Mouse (Mus musculus) G1E (cell line): ENCODE measurements around the gene Fthl17b. TPM values are rescaled to one million over a fixed set of nuclear protein-coding genes. Genes with fewer than 3 reads are reported as not detected.

Source experiments
- ATAC-seq: 2 replicates; pipeline ENCODE4 v1.8.0; 2016; ENCODE audit warnings: mild to moderate bottlenecking; ENCODE audit not compliant: insufficient number of reproducible peaks, poor library complexity, low FRiP score, severe bottlenecking; ENCODE audit errors: extremely low read depth
- DNase-seq: peaks from one replicate; pipeline ENCODE4 v3.0.0; 2012; ENCODE audit warnings: low spot score
- H3K27me3 ChIP-seq: 2 replicates; pipeline ENCODE4 v1.6.1; 2012; ENCODE audit warnings: mild to moderate bottlenecking, low read length, inconsistent platforms; ENCODE audit not compliant: insufficient read depth
- H3K36me3 ChIP-seq: replicated peaks from 2 replicates; pipeline ENCODE3; 2012; ENCODE audit warnings: mild to moderate bottlenecking, inconsistent platforms
- H3K4me1 ChIP-seq: 2 replicates; pipeline ENCODE4 v1.6.1; 2012; ENCODE audit warnings: low read depth, low read length, inconsistent platforms, mixed read lengths; ENCODE audit not compliant: insufficient read depth
- H3K4me3 ChIP-seq: 2 replicates; pipeline ENCODE4 v1.5.1; 2012; ENCODE audit warnings: low read depth, mild to moderate bottlenecking, inconsistent platforms, low read length, moderate library complexity, mixed read lengths
- H3K9me3 ChIP-seq: replicated peaks from 2 replicates; pipeline ENCODE4 v1.6.1; 2012; ENCODE audit warnings: inconsistent platforms
- CTCF ChIP-seq: IDR thresholded peaks from 2 replicates; pipeline ENCODE4 v1.5.1; 2012; ENCODE audit warnings: low read depth, low read length, inconsistent platforms, mixed read lengths
- GATA1 ChIP-seq: IDR thresholded peaks from 2 replicates; pipeline ENCODE4 v1.6.1; 2012; ENCODE audit warnings: borderline replicate concordance, low read length, inconsistent platforms, mixed read lengths
- GATA2 ChIP-seq: IDR thresholded peaks from 2 replicates; pipeline ENCODE4 v1.6.1; 2012; ENCODE audit warnings: low read depth, low read length, inconsistent platforms, borderline replicate concordance
- POLR2AphosphoS5 ChIP-seq: IDR thresholded peaks from 2 replicates; pipeline ENCODE4 v1.6.1; 2012; ENCODE audit warnings: low read depth, low read length, inconsistent platforms; ENCODE audit not compliant: insufficient replicate concordance
- TAL1 ChIP-seq: conservative IDR thresholded peaks from 2 replicates; pipeline ENCODE4 v1.6.1; 2012; ENCODE audit warnings: low read depth, low read length, inconsistent platforms, mixed read lengths
- polyA plus RNA-seq: library from polyadenylated mRNA; stranded (reverse); fragments of >175 nt; gene quantifications from 2 replicates; pipeline ENCODE4 v1.2.3, GENCODE M21; 2012
- total RNA-seq, 2 experiments: library from RNA; stranded (forward) in 1 of 2; stranded (reverse) in 1 of 2; fragments of 200-1000 nt in 1 of 2; fragments of >200 nt in 1 of 2; fragmentation: Nextera tagmentation in 1 of 2; gene quantifications; 2 replicates each; pipeline ENCODE4 v1.2.3; 2014 to 2017

Fthl17b gene
- total and polyA plus RNA-seq, 3 experiments: not detected

DNA sequence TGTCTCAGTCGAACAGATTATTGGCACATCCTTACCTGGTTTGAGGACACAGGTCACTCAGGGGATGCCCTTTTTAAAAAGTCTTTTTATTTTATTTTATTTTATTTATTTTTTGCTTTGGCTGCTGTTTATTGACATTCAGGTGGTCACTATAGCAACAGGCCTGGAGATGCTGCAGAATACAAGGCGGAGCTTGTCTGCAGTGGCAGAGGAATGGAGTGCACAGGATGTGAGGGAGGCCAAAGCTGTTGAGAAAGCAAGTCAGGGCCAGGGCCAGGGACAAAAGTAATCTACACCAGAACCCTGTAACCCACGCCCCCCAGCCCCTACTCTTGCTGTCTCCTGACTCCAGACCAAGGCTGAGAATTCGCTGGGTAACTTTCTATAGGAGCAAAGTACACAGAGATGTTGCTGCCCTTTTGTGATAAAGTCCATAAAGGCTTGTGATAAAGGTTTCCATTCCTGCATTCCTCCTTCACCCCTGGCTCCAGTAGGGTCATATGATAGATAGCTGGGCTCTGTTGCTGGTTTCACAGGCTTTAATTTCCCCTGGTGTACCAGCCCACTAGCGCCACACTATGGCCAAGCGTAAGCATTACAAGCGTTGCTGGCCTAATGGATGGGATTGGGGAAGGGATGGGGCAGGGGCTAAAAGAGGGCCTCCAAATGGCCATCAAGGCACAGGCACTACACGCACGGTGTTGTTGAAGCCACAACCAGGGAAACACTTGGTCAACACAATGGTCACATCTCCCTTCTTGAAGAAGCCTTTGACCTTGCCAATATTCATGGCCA, 40.8 kb downstream of the Fthl17b start:
- ATAC-seq: no peak

DNA sequence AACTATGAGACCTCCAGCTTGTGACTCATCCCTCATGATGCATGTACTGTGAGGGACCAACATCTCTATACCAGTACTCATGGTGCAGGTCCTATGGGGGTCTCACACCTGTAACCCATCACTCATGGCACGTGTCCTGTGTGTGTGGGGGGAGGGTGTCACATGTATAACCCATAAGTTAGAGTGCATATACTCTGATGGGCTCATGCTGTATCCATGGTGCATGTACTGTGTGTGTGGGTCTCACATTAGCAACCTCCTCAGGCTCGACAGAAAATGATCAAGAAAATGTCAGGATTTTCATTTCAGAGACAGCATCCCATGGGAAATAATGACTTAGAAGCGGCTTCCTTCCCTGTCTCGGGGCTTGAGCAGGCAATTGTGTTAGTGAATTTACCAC, 41.7 kb downstream of the Fthl17b start:
- no peak for ATAC-seq
- no peaks in the 10 kb centered on the region for H3K36me3 ChIP-seq

More for the DNA sequence above, 40.8 kb downstream of the Fthl17b start:
- H3K4me3 ChIP-seq: no peak overlapping the region
- H3K9me3 ChIP-seq: no peaks in the 10 kb centered on the region
- TF ChIP-seq POLR2AphosphoS5: no peak
- TF ChIP-seq TAL1: no peak
- no peak for TF ChIP-seq CTCF
- no peak for TF ChIP-seq GATA2
- no peak for TF ChIP-seq GATA1
- 0 out of 2 replicates have a peak, but pooled peaks cover 2% of the 10 kb centered on the region for H3K27me3 ChIP-seq
- DNase-seq: no peak
- H3K4me1 ChIP-seq: no peaks in the 10 kb centered on the region
- H3K36me3 ChIP-seq: no peaks in the 10 kb centered on the region

More for the DNA sequence above, 41.7 kb downstream of the Fthl17b start:
- no peaks in the 10 kb centered on the region for H3K4me1 ChIP-seq
- no peak for DNase-seq
- H3K4me3 ChIP-seq: no peak overlapping the region
- no peaks in the 10 kb centered on the region for H3K9me3 ChIP-seq
- no peak for TF ChIP-seq TAL1
- no peak for TF ChIP-seq GATA1
- TF ChIP-seq CTCF: no peak
- no peak for TF ChIP-seq POLR2AphosphoS5
- no peak for TF ChIP-seq GATA2
- H3K27me3 ChIP-seq: 0 out of 2 replicates have a peak, but pooled peaks cover 2% of the 10 kb centered on the region

Other genes starting within 250 kb of the Fthl17b start
- not detected in 2 replicates for gene Ssx9, start 214.5 kb downstream of the Fthl17b start, total RNA-seq (2014; fragmentation: Nextera tagmentation)
- not detected in 2 replicates for gene Ssx9, start 214.5 kb downstream of the Fthl17b start, total RNA-seq (2017)
- not detected in 2 replicates for gene Ssx9, start 214.5 kb downstream of the Fthl17b start, polyA plus RNA-seq
- not detected in 2 replicates for gene Ssxb5, start 159.3 kb downstream of the Fthl17b start, total RNA-seq (2014; fragmentation: Nextera tagmentation)
- not detected in 2 replicates for gene Ssxb5, start 159.3 kb downstream of the Fthl17b start, total RNA-seq (2017)
- not detected in 2 replicates for gene Ssxb5, start 159.3 kb downstream of the Fthl17b start, polyA plus RNA-seq
- not detected in 2 replicates for gene Gm6592, start 119.0 kb downstream of the Fthl17b start, total RNA-seq (2014; fragmentation: Nextera tagmentation)
- not detected in 2 replicates for gene Gm6592, start 119.0 kb downstream of the Fthl17b start, total RNA-seq (2017)
- not detected in 2 replicates for gene Gm6592, start 119.0 kb downstream of the Fthl17b start, polyA plus RNA-seq
- gene Gm5751, start 88.7 kb downstream of the Fthl17b start, total RNA-seq (2014; fragmentation: Nextera tagmentation): 95.6 and 101 TPM in 2 replicates
- 39.6 and 40.8 TPM in 2 replicates for gene Gm5751, start 88.7 kb downstream of the Fthl17b start, total RNA-seq (2017)
- 0.19 and 1.2 TPM in 2 replicates for gene Gm5751, start 88.7 kb downstream of the Fthl17b start, polyA plus RNA-seq
- gene B630019K06Rik, start 70.6 kb downstream of the Fthl17b start, total RNA-seq (2014; fragmentation: Nextera tagmentation): 0.39 and 1.2 TPM in 2 replicates
- 0.11 and 0.12 TPM in 2 replicates for gene B630019K06Rik, start 70.6 kb downstream of the Fthl17b start, total RNA-seq (2017)
- gene B630019K06Rik, start 70.6 kb downstream of the Fthl17b start, polyA plus RNA-seq: 0.15 TPM in 2 replicates
- not detected in 2 replicates for gene Fthl17c, start 13.6 kb upstream of the Fthl17b start, total RNA-seq (2014; fragmentation: Nextera tagmentation)
- not detected in 2 replicates for gene Fthl17c, start 13.6 kb upstream of the Fthl17b start, total RNA-seq (2017)
- gene Fthl17c, start 13.6 kb upstream of the Fthl17b start, polyA plus RNA-seq: not detected in 2 replicates
- gene Fthl17d, start 23.8 kb upstream of the Fthl17b start, total RNA-seq (2014; fragmentation: Nextera tagmentation): not detected in 2 replicates
- gene Fthl17d, start 23.8 kb upstream of the Fthl17b start, total RNA-seq (2017): not detected in 2 replicates
- gene Fthl17d, start 23.8 kb upstream of the Fthl17b start, polyA plus RNA-seq: not detected in 2 replicates
- gene Fthl17e, start 70.5 kb upstream of the Fthl17b start, total RNA-seq (2014; fragmentation: Nextera tagmentation): not detected in 2 replicates
- not detected in 2 replicates for gene Fthl17e, start 70.5 kb upstream of the Fthl17b start, total RNA-seq (2017)
- not detected in 2 replicates for gene Fthl17e, start 70.5 kb upstream of the Fthl17b start, polyA plus RNA-seq
- not detected in 2 replicates for gene Fthl17f, start 100.0 kb upstream of the Fthl17b start, total RNA-seq (2014; fragmentation: Nextera tagmentation)
- gene Fthl17f, start 100.0 kb upstream of the Fthl17b start, total RNA-seq (2017): 0.22 TPM in 1 of 2 replicates, not detected in the other
- gene Fthl17f, start 100.0 kb upstream of the Fthl17b start, polyA plus RNA-seq: not detected in 2 replicates
- not detected in 2 replicates for gene 4930402K13Rik, start 141.6 kb upstream of the Fthl17b start, total RNA-seq (2014; fragmentation: Nextera tagmentation)
- 0.05 TPM in 1 of 2 replicates, not detected in the other for gene 4930402K13Rik, start 141.6 kb upstream of the Fthl17b start, total RNA-seq (2017)
- gene 4930402K13Rik, start 141.6 kb upstream of the Fthl17b start, polyA plus RNA-seq: not detected in 2 replicates
- gene Lancl3, start 236.9 kb upstream of the Fthl17b start, total RNA-seq (2014; fragmentation: Nextera tagmentation): not detected in 2 replicates
- gene Lancl3, start 236.9 kb upstream of the Fthl17b start, total RNA-seq (2017): 0.06 and 0.22 TPM in 2 replicates
- gene Lancl3, start 236.9 kb upstream of the Fthl17b start, polyA plus RNA-seq: not detected in 2 replicates